Mouse (Mus musculus) G1E (cell line): ENCODE data around the gene Il2rg.

Experiments
- CTCF ChIP-seq: IDR thresholded peaks from 2 replicates; pipeline ENCODE4 v1.5.1; 2012; ENCODE audit warnings: low read depth, low read length, inconsistent platforms, mixed read lengths
- GATA1 ChIP-seq: IDR thresholded peaks from 2 replicates; pipeline ENCODE4 v1.6.1; 2012; ENCODE audit warnings: borderline replicate concordance, low read length, inconsistent platforms, mixed read lengths
- POLR2AphosphoS5 ChIP-seq: IDR thresholded peaks from 2 replicates; pipeline ENCODE4 v1.6.1; 2012; ENCODE audit warnings: low read depth, low read length, inconsistent platforms; ENCODE audit not compliant: insufficient replicate concordance
- TAL1 ChIP-seq: conservative IDR thresholded peaks from 2 replicates; pipeline ENCODE4 v1.6.1; 2012; ENCODE audit warnings: low read depth, low read length, inconsistent platforms, mixed read lengths

DNA sequence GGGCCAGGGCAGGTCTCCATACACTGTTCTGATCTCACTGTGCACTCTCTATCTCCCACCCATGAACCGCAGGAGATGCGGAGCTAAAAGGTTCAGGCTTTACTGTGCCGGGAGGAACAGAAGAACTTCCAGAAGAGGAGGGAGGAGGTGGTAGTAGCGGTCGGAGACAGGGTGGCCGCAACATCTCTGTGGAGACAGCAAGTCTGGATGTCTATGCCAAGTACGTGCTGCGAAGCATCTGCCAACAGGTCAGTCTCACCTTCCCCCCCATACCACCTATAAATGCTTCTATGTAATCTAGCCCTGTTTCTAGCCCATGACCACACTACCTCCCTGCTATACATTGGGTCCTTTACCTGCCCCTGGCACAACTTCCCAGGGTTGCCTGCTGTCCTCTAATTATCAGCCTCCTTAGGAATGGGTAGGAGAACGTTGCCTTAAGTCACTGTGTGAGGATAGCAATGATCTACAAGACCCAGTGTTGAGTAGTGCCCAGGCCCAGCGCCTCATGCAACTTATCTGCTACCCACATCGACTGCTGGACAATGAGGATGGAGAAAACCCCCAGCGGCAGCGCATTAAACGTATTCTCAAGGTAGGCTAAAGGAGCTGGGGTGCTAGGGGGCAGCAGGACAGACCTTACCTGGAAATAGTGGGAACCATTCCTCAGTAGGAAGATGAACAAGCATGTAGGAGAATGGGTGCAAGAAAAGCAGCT lies 18.1 kb upstream of the Il2rg start:
- TF ChIP-seq CTCF (no peak), GATA1 (no peak), TAL1 (no peak), POLR2AphosphoS5 (no peak)
